Mouse (Mus musculus) bone marrow macrophage, adult 2 months (primary cell): ENCODE measurements around the gene A1cf.

Experiments used
- CTCF ChIP-seq: IDR thresholded peaks from 2 replicates; pipeline ENCODE4 v1.5.1; 2012; ENCODE audit warnings: low read depth, mild to moderate bottlenecking, low read length, moderate library complexity
- POLR2A ChIP-seq: IDR thresholded peaks from 2 replicates; pipeline ENCODE4 v1.6.1; 2012; ENCODE audit warnings: mild to moderate bottlenecking, low read depth, low read length, borderline replicate concordance

- TF ChIP-seq CTCF (no peak), POLR2A (no peak)
Measured at GRCm38 (mm10) chr19:31991057-31991456, 122.5 kb downstream of the A1cf start.
